9 mouse cellular contexts compared by ENCODE assay signal in genomic region chr13:21181996-21182395, GRCm38 (mm10). TPM values are rescaled to one million over a fixed set of nuclear protein-coding genes. Genes with fewer than 3 reads are reported as not detected.
DNase-seq lines count a peak whose midpoint lies in the region; ATAC-seq and TF ChIP-seq lines count a peak whose summit lies in the region.
"Had no signal": no experiment of that assay in that cellular context is flagged by ENCODE, and none has a peak within 500 bp of the region (broad histone marks: within the 10 kb centered on the region; RNA-seq: fewer than 3 reads in every experiment).

No protein-coding gene starts in this region.

- H3K27ac ChIP-seq in gastrocnemius, adult 2 months: peak overlapping the region; percentile 29; the same call in 1 of the 2 replicates
- H3K27ac ChIP-seq in forebrain, embryonic 16.5 days (ENCODE audit: low read length): no peak overlapping the region
- no peak overlapping the region for H3K27ac ChIP-seq in liver, embryonic 14.5 days

- intact Hi-C loops in gastrocnemius, adult 2 months (cut with DNase I): no loop called here
- intact Hi-C loops in gastrocnemius, postnatal 14 days (cut with DNase I; ENCODE audit: low total_unique reads): no loop called here

- H3K4me2 ChIP-seq in forebrain, embryonic 16.5 days (ENCODE audit: low read length): peak overlapping the region; percentile 90
- peak overlapping the region; percentile 76 for H3K4me2 ChIP-seq in liver, embryonic 14.5 days (ENCODE audit: low read depth)

- no peak for ATAC-seq in forebrain, embryonic 16.5 days
- no peak for ATAC-seq in liver, embryonic 14.5 days (ENCODE audit: insufficient read depth)
- ATAC-seq in megakaryocyte progenitor cell, adult 5-6 weeks (replicated peaks; ENCODE audit: poor library complexity): no peak

- H3K27me3 ChIP-seq in C2C12 (ENCODE audit: control insufficient read depth, insufficient read depth, insufficient read length): no peaks in the 10 kb centered on the region
- no peaks in the 10 kb centered on the region for H3K27me3 ChIP-seq in forebrain, embryonic 16.5 days (replicated peaks; ENCODE audit: control insufficient read depth, insufficient read depth, low read length)
- no peaks in the 10 kb centered on the region for H3K27me3 ChIP-seq in liver, embryonic 14.5 days (ENCODE audit: control insufficient read depth, insufficient read depth, low read length)

- peaks cover 61% of the 10 kb centered on the region for H3K79me3 ChIP-seq in C2C12 (ENCODE audit: low read depth)

- 67% methylated on average over 7 of the region's 7 CpGs for WGBS in forebrain, embryonic 16.5 days
- 71% methylated on average over 7 of the region's 7 CpGs for WGBS in liver, embryonic 14.5 days (ENCODE audit: insufficient replicate concordance)

- peaks cover 27% of the 10 kb centered on the region for H3K4me1 ChIP-seq in forebrain, embryonic 16.5 days (replicated peaks; ENCODE audit: control insufficient read depth, insufficient read depth, low read length)
- peaks cover 7 to 16% of the 10 kb centered on the region in 2 experiments for H3K4me1 ChIP-seq in liver, embryonic 14.5 days (replicated peaks; ENCODE audit: control insufficient read depth in 2 of 2, insufficient read depth in 2 of 2, low read length in 1 of 2)

- peaks cover 71% of the 10 kb centered on the region for H3K79me2 ChIP-seq in C2C12 (ENCODE audit: control insufficient read depth, insufficient read depth)

- TF ChIP-seq EP300 in liver, embryonic 14.5 days (IDR thresholded peaks at IDR 0.05; ENCODE audit: low read depth): no peak

- H3K9ac ChIP-seq in forebrain, embryonic 16.5 days (replicated peaks; ENCODE audit: low read depth, low read length): 0 out of 2 replicates have a peak overlapping the region, but pooled peaks have one; percentile 11
- peak overlapping the region; percentile 54 for H3K9ac ChIP-seq in liver, embryonic 14.5 days (replicated peaks)

- H3K4me3 ChIP-seq in gastrocnemius, adult 2 months: peak overlapping the region; percentile 94
- H3K4me3 ChIP-seq in C2C12 (ENCODE audit: insufficient read depth, poor library complexity, severe bottlenecking): peak overlapping the region; percentile 82
- H3K4me3 ChIP-seq in forebrain, embryonic 16.5 days (replicated peaks; ENCODE audit: low read length): peak overlapping the region; percentile 10; the same call in 1 of the 2 replicates
- peak overlapping the region; percentile 35 to 95 for H3K4me3 ChIP-seq in liver, embryonic 14.5 days (ENCODE audit: insufficient read depth in 1 of 2, low read depth in 2 of 2, low read length in 2 of 2)

- DNase-seq in gastrocnemius, adult 2 months: no peak
- DNase-seq in gastrocnemius, postnatal 14 days: no peak
- DNase-seq in liver, embryonic 14.5 days (ENCODE audit: low read depth in 3 of 3, low spot score in 3 of 3): no peak
- no peak for DNase-seq in adrenal gland, adult (ENCODE audit: inconsistent age in 2 of 2, low spot score in 1 of 2)
- no peak for DNase-seq in right cerebral cortex, adult 2 months (ENCODE audit: low spot score in 2 of 2)
- DNase-seq: adrenal gland, adult 8-10 months had no signal

- H3ac ChIP-seq in C2C12 (ENCODE audit: control insufficient read depth, insufficient read length, low read depth): peak overlapping the region; percentile 14

- H3K36me3 ChIP-seq in C2C12 (ENCODE audit: control insufficient read depth, insufficient read depth): peaks cover 51% of the 10 kb centered on the region
- peaks cover 19% of the 10 kb centered on the region for H3K36me3 ChIP-seq in forebrain, embryonic 16.5 days (ENCODE audit: control insufficient read depth, insufficient read depth)
- H3K36me3 ChIP-seq in liver, embryonic 14.5 days (replicated peaks; ENCODE audit: control insufficient read depth, insufficient read depth, low read depth): peaks cover 52% of the 10 kb centered on the region

- TF ChIP-seq CTCF in gastrocnemius, adult 2 months (IDR thresholded peaks at IDR 0.05): no peak
- TF ChIP-seq CTCF in C2C12 (IDR thresholded peaks at IDR 0.05; ENCODE audit: control insufficient read depth, insufficient read depth, insufficient read length): no peak
- no peak for TF ChIP-seq CTCF in liver, embryonic 14.5 days (IDR thresholded peaks at IDR 0.05; ENCODE audit: low read depth)

- no peaks in the 10 kb centered on the region for H3K9me3 ChIP-seq in forebrain, embryonic 16.5 days (ENCODE audit: control insufficient read depth, low read length)
- no peaks in the 10 kb centered on the region for H3K9me3 ChIP-seq in liver, embryonic 14.5 days (ENCODE audit: control insufficient read depth, low read length)

TF ChIP-seq in C2C12, 6 proteins besides CTCF, POLR2A, EP300 and RAD21:
- TF ChIP-seq MYOD1 (IDR thresholded peaks at IDR 0.05; ENCODE audit: control insufficient read depth, insufficient read length, low read depth) (no peak), MAX (IDR thresholded peaks at IDR 0.05) (no peak), CEBPB (IDR thresholded peaks at IDR 0.05; ENCODE audit: low read depth) (no peak), MYOG (IDR thresholded peaks at IDR 0.05; ENCODE audit: control insufficient read depth, extremely low read depth, insufficient read length) (no peak), USF1 (IDR thresholded peaks at IDR 0.05; ENCODE audit: low read depth) (no peak)

RNA-seq across cellular contexts. Expression of gene Trim27, which starts 2.8 kb away (rescaled TPM):
- total RNA-seq in gastrocnemius, adult 2 months (2021): 10 to 100 TPM; 23.8 to 26.4 TPM
- 10 to 100 TPM; 22.2 to 26.4 TPM for total RNA-seq in gastrocnemius, postnatal 14 days (2021)
- 105 TPM for polyA plus RNA-seq in C2C12 (2012; fragmentation: generic; extraction: Trizol)
- 89.7 and 96.6 TPM in 2 replicates for polyA plus RNA-seq in forebrain, embryonic 16.5 days (2015; fragmentation: Nextera tagmentation; extraction: Ambion mirVana)
- polyA plus RNA-seq in liver, embryonic 14.5 days (2012; rRNA removed): 28.0 and 36.9 TPM in 2 replicates
- polyA plus RNA-seq in liver, embryonic 14.5 days (2014; fragmentation: Nextera tagmentation; extraction: Ambion mirVana): 50.9 and 56.1 TPM in 2 replicates
- 108 and 116 TPM in 2 replicates for total RNA-seq in megakaryocyte progenitor cell, adult 5-6 weeks (2015)
- 170 and 177 TPM in 2 replicates for total RNA-seq in megakaryocyte progenitor cell, adult 5-6 weeks (2017)

RNA-seq across cellular contexts. Expression of gene Olfr1368, which starts 36.3 kb away (rescaled TPM):
- not detected for total RNA-seq in gastrocnemius, adult 2 months (2021)
- not detected for total RNA-seq in gastrocnemius, postnatal 14 days (2021)
- polyA plus RNA-seq in C2C12 (2012; fragmentation: generic; extraction: Trizol): not detected
- polyA plus RNA-seq in forebrain, embryonic 16.5 days (2015; fragmentation: Nextera tagmentation; extraction: Ambion mirVana): not detected in 2 replicates
- polyA plus RNA-seq in liver, embryonic 14.5 days (2012; rRNA removed): not detected in 2 replicates
- not detected in 2 replicates for polyA plus RNA-seq in liver, embryonic 14.5 days (2014; fragmentation: Nextera tagmentation; extraction: Ambion mirVana)
- not detected in 2 replicates for total RNA-seq in megakaryocyte progenitor cell, adult 5-6 weeks (2015)
- total RNA-seq in megakaryocyte progenitor cell, adult 5-6 weeks (2017): not detected in 2 replicates
- total RNA-seq: adrenal gland, adult 8-10 months had no signal

RNA-seq across cellular contexts. Expression of gene Olfr263, which starts 52.6 kb away (rescaled TPM):
- not detected for total RNA-seq in gastrocnemius, adult 2 months (2021)
- not detected for total RNA-seq in gastrocnemius, postnatal 14 days (2021)
- not detected for polyA plus RNA-seq in C2C12 (2012; fragmentation: generic; extraction: Trizol)
- not detected in 2 replicates for polyA plus RNA-seq in forebrain, embryonic 16.5 days (2015; fragmentation: Nextera tagmentation; extraction: Ambion mirVana)
- polyA plus RNA-seq in liver, embryonic 14.5 days (2012; rRNA removed): not detected in 2 replicates
- polyA plus RNA-seq in liver, embryonic 14.5 days (2014; fragmentation: Nextera tagmentation; extraction: Ambion mirVana): not detected in 2 replicates
- not detected in 2 replicates for total RNA-seq in megakaryocyte progenitor cell, adult 5-6 weeks (2015)
- total RNA-seq in megakaryocyte progenitor cell, adult 5-6 weeks (2017): not detected in 2 replicates
- total RNA-seq: adrenal gland, adult 8-10 months had no signal

Comparison
In these comparisons a context has a peak if more than half of its experiments do, and no peak if none do; other contexts are left out.
1. H3K4me3 ChIP-seq: peak in every context shown above with its lines; median percentile 94 in gastrocnemius, adult 2 months; 82 in C2C12; 65 in liver, embryonic 14.5 days; 10 in forebrain, embryonic 16.5 days.